Mouse (Mus musculus) embryonic facial prominence, embryonic 10.5 days (tissue): Measurements from ENCODE around the gene Bok. TPM values are rescaled to one million over a fixed set of nuclear protein-coding genes. Genes with fewer than 3 reads are reported as not detected.
"Not testable (repeated sequence)": the region's sequence is repeated elsewhere in the genome, so short reads cannot be mapped to it uniquely, and the experiment has no call there.

ENCODE experiments used
- DNase-seq: peaks from one replicate; pipeline ENCODE4 v3.0.0-alpha.2; 2017; ENCODE audit warnings: low spot score
- H3K27ac ChIP-seq: fragments of 300-500 bp; sonication (generic); replicated peaks from 2 replicates; pipeline ENCODE4 v1.5.1; 2016; ENCODE audit warnings: mild to moderate bottlenecking
- H3K27me3 ChIP-seq: fragments of 300-500 bp; sonication (generic); replicated peaks from 2 replicates; pipeline ENCODE4 v1.6.1; 2016; ENCODE audit warnings: low read depth, mild to moderate bottlenecking; ENCODE audit not compliant: poor library complexity, severe bottlenecking
- H3K36me3 ChIP-seq: fragments of 300-500 bp; sonication (generic); replicated peaks from 2 replicates; pipeline ENCODE4 v1.6.1; 2016; ENCODE audit warnings: mild to moderate bottlenecking, moderate library complexity
- H3K4me1 ChIP-seq: fragments of 300-500 bp; sonication (generic); 2 replicates; pipeline ENCODE4 v1.6.1; 2016
- H3K4me3 ChIP-seq: fragments of 300-500 bp; sonication (generic); 2 replicates; pipeline ENCODE4 v1.5.1; 2016; ENCODE audit warnings: mild to moderate bottlenecking, moderate library complexity
- H3K9me3 ChIP-seq: fragments of 300-500 bp; sonication (generic); 2 replicates; pipeline ENCODE4 v1.6.1; 2016; ENCODE audit warnings: mild to moderate bottlenecking
- WGBS: fragments of 180-500 bp; shearing (Covaris S2); methylation state at CpG from one replicate; pipeline ENCODE4 v1.1.7; 2016; 5-methylcytosine and 5-hydroxymethylcytosine counted together
- polyA plus RNA-seq: library from polyadenylated mRNA; unstranded; fragments of >200 nt; fragmentation: Nextera tagmentation; extraction: Ambion mirVana; gene quantifications from 2 replicates; pipeline ENCODE4 v1.2.1, GENCODE M21; 2016

Bok gene
- 38.1 and 38.6 TPM in 2 replicates for polyA plus RNA-seq

- Histone ChIP-seq H3K4me3 (peak within 1 kb of the TSS; percentile 70), H3K9me3 (peaks cover 7% of the 10 kb centered on the region; the same call in 1 of the 2 replicates), H3K4me1 (peaks cover 29% of the 10 kb centered on the region), H3K27me3 (peaks cover 44% of the 10 kb centered on the region), H3K36me3 (peaks cover 15% of the 10 kb centered on the region), H3K27ac (peak within 1 kb of the TSS; percentile 85)
- peak; percentile 82 for DNase-seq
- WGBS: under 1% methylated on average over 78 of the region's 78 CpGs
Measured at GRCm38 (mm10) chr1:93685401-93686244, at the start of gene Bok. Gene Bok (plus strand): TSS chr1:93685660.

DNA sequence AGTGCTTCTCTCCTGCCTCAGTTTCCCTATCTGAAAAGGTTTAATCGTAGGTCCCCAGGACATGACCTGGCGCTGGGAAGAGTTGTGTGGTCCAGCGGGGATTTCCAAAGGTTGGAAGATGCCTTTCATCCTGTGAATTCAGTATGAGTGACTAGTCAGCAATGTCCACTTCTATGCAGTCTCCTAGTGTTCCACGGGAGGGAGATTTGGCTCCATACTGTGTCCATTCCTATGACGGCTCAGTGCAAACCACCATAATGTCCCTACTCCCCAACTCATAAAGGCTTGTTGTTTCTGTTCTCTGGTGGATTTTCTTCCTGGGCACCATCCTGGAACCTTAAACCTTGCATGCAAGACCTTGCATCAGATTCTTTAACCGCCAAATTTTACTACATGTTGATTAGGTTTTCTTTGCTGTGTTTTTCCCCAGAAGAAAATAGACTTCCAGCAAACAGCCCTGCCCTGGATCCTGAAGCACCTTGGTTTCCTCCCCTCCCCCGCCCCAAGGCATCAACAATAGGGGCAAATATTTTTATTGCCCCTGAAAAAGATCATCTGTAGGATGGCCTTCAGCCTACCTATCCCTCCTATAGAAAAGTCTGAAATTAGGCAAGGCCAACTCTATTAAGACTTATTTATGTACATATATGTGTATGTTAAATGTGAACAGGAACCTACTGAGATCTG is 49.1 kb upstream of the Bok start:
- Histone ChIP-seq H3K4me1 (peaks cover 25% of the 10 kb centered on the region), H3K27ac (peak overlapping the region; percentile 90), H3K27me3 (no peaks in the 10 kb centered on the region), H3K36me3 (peaks cover 18% of the 10 kb centered on the region), H3K4me3 (peak overlapping the region; percentile 79), H3K9me3 (no peaks in the 10 kb centered on the region)
- 33% methylated on average over 7 of the region's 7 CpGs for whole genome bisulfite sequencing
- no peak for DNase-seq

- H3K27ac ChIP-seq: no peak overlapping the region
- no peaks in the 10 kb centered on the region; the same call in 1 of the 2 replicates for H3K9me3 ChIP-seq
- H3K27me3 ChIP-seq: no peaks in the 10 kb centered on the region
- H3K4me1 ChIP-seq: no peaks in the 10 kb centered on the region
- H3K4me3 ChIP-seq: no peak overlapping the region
- no peaks in the 10 kb centered on the region for H3K36me3 ChIP-seq
- no peak for DNase-seq
- 89% methylated on average over 2 of the region's 2 CpGs for whole genome bisulfite sequencing
Measured at GRCm38 (mm10) chr1:93641978-93642377, 43.5 kb upstream of the Bok start.

GRCm38 (mm10) chr1:93642692-93643091 is 42.8 kb upstream of the Bok start:
- 85% methylated on average over 2 of the region's 2 CpGs for WGBS
- Histone ChIP-seq H3K27ac (no peak overlapping the region), H3K27me3 (no peaks in the 10 kb centered on the region), H3K4me3 (no peak overlapping the region), H3K9me3 (no peaks in the 10 kb centered on the region; the same call in 1 of the 2 replicates), H3K4me1 (no peaks in the 10 kb centered on the region), H3K36me3 (no peaks in the 10 kb centered on the region)
- no peak for DNase-seq

- Histone ChIP-seq H3K27ac (no peak overlapping the region), H3K9me3 (peaks cover 2% of the 10 kb centered on the region; the same call in 1 of the 2 replicates), H3K36me3 (no peaks in the 10 kb centered on the region), H3K4me1 (peaks cover 5% of the 10 kb centered on the region), H3K4me3 (no peak overlapping the region), H3K27me3 (no peaks in the 10 kb centered on the region)
- DNase-seq: no peak
- 78% methylated on average over 5 of the region's 5 CpGs for whole genome bisulfite sequencing
Measured at GRCm38 (mm10) chr1:93649604-93650172, 35.8 kb upstream of the Bok start.

DNA sequence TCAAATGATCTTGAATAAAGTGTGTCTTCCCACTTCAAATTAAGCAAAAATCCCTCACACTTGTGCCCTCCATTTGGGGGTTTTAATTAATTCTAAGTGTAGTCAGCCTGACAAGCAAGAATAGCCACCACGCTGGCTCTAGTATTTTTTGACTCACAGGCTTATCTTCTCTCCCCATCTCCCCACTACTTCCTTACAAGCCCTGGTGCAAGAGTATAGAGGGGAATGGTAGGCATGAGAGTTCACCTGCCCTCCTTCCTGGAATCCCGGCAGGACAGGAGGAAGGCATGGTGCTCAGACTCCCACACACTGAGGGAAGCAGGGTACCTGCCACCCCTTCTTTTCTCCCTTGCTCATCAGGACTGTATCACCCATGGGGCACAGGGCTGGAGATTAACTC is 31.2 kb upstream of the Bok start:
- no peaks in the 10 kb centered on the region for H3K36me3 ChIP-seq
- 50% methylated on average over 2 of the region's 2 CpGs for WGBS
- peaks cover 28% of the 10 kb centered on the region for H3K4me1 ChIP-seq
- H3K4me3 ChIP-seq: no peak overlapping the region
- H3K27me3 ChIP-seq: no peaks in the 10 kb centered on the region
- H3K27ac ChIP-seq: no peak overlapping the region
- H3K9me3 ChIP-seq: 0 out of 2 replicates have a peak, but pooled peaks cover 2% of the 10 kb centered on the region
- DNase-seq: no peak

DNA sequence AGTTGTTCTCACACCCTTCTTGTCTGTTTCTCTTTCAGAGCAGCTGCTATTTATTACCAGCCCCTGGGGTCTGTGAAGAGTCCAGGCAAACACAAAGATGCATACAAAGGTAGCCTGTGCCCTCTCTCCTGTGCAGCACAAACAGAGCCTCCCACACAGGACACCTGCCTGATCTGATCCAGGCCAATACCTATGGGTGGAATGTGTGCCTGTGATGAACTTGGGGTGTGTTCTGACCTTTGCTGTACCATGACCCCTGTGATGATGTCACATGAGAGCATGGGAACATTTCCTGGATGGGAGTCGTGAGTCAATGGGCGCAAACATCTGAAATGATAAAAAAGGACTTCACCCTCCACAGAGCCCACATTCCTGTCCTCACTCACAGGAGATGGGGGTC is 30.7 kb upstream of the Bok start:
- no peaks in the 10 kb centered on the region for H3K36me3 ChIP-seq
- no peak for DNase-seq
- WGBS: 71% methylated on average over 2 of the region's 2 CpGs

GRCm38 (mm10) chr1:93656325-93657024 is 29.0 kb upstream of the Bok start:
- 69% methylated on average over 7 of the region's 7 CpGs for WGBS
- DNase-seq: no peak
- no peaks in the 10 kb centered on the region; the same call in 1 of the 2 replicates for H3K9me3 ChIP-seq

More for the DNA sequence above, 30.7 kb upstream of the Bok start:
- H3K4me3 ChIP-seq: no peak overlapping the region
- H3K27me3 ChIP-seq: no peaks in the 10 kb centered on the region
- H3K9me3 ChIP-seq: 0 out of 2 replicates have a peak, but pooled peaks cover 2% of the 10 kb centered on the region
- peaks cover 33% of the 10 kb centered on the region for H3K4me1 ChIP-seq
- H3K27ac ChIP-seq: no peak overlapping the region

GRCm38 (mm10) chr1:93657025-93657360 is 28.5 kb upstream of the Bok start:
- no peak for DNase-seq
- H3K4me3 ChIP-seq: no peak overlapping the region

More at GRCm38 (mm10) chr1:93656325-93657024, 29.0 kb upstream of the Bok start:
- H3K4me1 ChIP-seq: peaks cover 39% of the 10 kb centered on the region
- H3K36me3 ChIP-seq: no peaks in the 10 kb centered on the region
- H3K27me3 ChIP-seq: no peaks in the 10 kb centered on the region
- no peak overlapping the region for H3K27ac ChIP-seq
- H3K4me3 ChIP-seq: no peak overlapping the region

GRCm38 (mm10) chr1:93658559-93658958 is 26.9 kb upstream of the Bok start, which contains the start of gene Stk25:
Gene Stk25 (minus strand): TSS chr1:93658659.
- H3K9me3 ChIP-seq, H3K36me3 ChIP-seq, H3K27me3 ChIP-seq, H3K4me3 ChIP-seq, DNase-seq: not testable (repeated sequence)
- Histone ChIP-seq H3K27ac (peak within 1 kb of the TSS; percentile 78), H3K4me1 (peaks cover 39% of the 10 kb centered on the region)

More at GRCm38 (mm10) chr1:93657025-93657360, 28.5 kb upstream of the Bok start:
- 82% methylated on average over 5 of the region's 5 CpGs for WGBS
- H3K36me3 ChIP-seq: no peaks in the 10 kb centered on the region
- no peaks in the 10 kb centered on the region; the same call in 1 of the 2 replicates for H3K9me3 ChIP-seq
- no peak overlapping the region for H3K27ac ChIP-seq
- H3K27me3 ChIP-seq: no peaks in the 10 kb centered on the region
- peaks cover 39% of the 10 kb centered on the region for H3K4me1 ChIP-seq

DNA sequence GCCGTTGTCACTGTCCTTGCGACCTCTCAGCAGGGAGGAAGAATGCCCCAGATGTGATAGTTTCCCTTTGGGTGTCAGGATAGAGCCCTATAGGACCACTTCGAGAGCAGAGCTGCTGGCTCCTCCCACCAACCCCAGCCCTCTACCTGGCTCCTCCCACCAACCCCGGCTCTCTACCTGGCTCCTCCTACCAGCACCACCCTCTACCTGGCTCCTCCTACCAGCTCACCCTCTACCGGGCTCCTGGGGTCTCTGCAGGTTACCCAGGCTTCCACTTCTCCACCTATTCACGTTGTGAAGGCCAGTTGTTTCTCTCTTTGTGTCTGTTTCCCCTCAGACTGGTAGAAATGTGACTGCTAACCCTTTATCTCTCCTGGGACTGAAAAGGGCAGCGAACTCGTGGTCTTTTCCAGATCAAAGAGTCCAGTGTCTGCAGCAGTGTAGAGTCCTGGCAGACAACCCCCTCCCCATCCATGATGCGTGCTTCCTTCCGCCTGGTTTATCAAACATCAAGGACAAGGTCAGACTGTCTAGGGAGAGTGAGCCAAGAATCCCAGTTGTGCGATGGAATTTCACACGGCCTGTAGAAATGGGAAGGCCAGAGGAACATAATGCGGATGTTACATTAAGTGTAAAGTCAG is 17.6 kb upstream of the Bok start:
- H3K9me3 ChIP-seq: no peaks in the 10 kb centered on the region
- no peak overlapping the region for H3K4me3 ChIP-seq
- DNase-seq: peak; percentile 67
- WGBS: 23% methylated on average over 13 of the region's 13 CpGs
- H3K4me1 ChIP-seq: peaks cover 35% of the 10 kb centered on the region
- no peaks in the 10 kb centered on the region for H3K36me3 ChIP-seq
- 0 out of 2 replicates have a peak, but pooled peaks cover 10% of the 10 kb centered on the region for H3K27me3 ChIP-seq
- H3K27ac ChIP-seq: peak overlapping the region; percentile 89; the same call in 1 of the 2 replicates
